Mouse (Mus musculus) forebrain, embryonic 10.5 days (tissue): ENCODE results near the gene Gulp1. TPM values are rescaled to one million over a fixed set of nuclear protein-coding genes. Genes with fewer than 3 reads are reported as not detected.

Experiments used
- DNase-seq: peaks from one replicate; pipeline ENCODE4 v3.0.0-alpha.2; 2017; ENCODE audit warnings: low spot score; ENCODE audit errors: extremely low spot score
- H3K27ac ChIP-seq: fragments of 300-500 bp; sonication (generic); 2 replicates; pipeline ENCODE4 v1.5.1; 2016; ENCODE audit warnings: mild to moderate bottlenecking
- H3K27me3 ChIP-seq: fragments of 300-500 bp; sonication (generic); 2 replicates; pipeline ENCODE4 v1.6.1; 2016; ENCODE audit warnings: mild to moderate bottlenecking; ENCODE audit not compliant: poor library complexity, severe bottlenecking
- H3K36me3 ChIP-seq: fragments of 300-500 bp; sonication (generic); replicated peaks from 2 replicates; pipeline ENCODE4 v1.6.1; 2016; ENCODE audit warnings: mild to moderate bottlenecking, moderate library complexity
- H3K4me1 ChIP-seq: fragments of 300-500 bp; sonication (generic); 2 replicates; pipeline ENCODE4 v1.6.1; 2016
- H3K4me3 ChIP-seq: fragments of 300-500 bp; sonication (generic); 2 replicates; pipeline ENCODE4 v1.5.1; 2016; ENCODE audit warnings: mild to moderate bottlenecking, moderate library complexity
- H3K9me3 ChIP-seq: fragments of 300-500 bp; sonication (generic); 2 replicates; pipeline ENCODE4 v1.6.1; 2016; ENCODE audit warnings: mild to moderate bottlenecking, moderate library complexity
- WGBS: fragments of 180-500 bp; shearing (Covaris S2); methylation state at CpG from one replicate; pipeline ENCODE4 v1.1.7; 2016; 5-methylcytosine and 5-hydroxymethylcytosine counted together
- polyA plus RNA-seq: library from polyadenylated mRNA; unstranded; fragments of >200 nt; fragmentation: Nextera tagmentation; extraction: Ambion mirVana; gene quantifications from 2 replicates; pipeline ENCODE4 v1.2.1, GENCODE M21; 2016

Gulp1 gene
- polyA plus RNA-seq, 1 experiment from 2014 or later = 22.7 TPM

- peaks cover 7% of the 10 kb centered on the region for H3K36me3 ChIP-seq
- WGBS = 78% methylated on average over 1 of the region's 1 CpGs
- H3K4me3 ChIP-seq = no peak overlapping the region
- no peak for DNase-seq
- no peaks in the 10 kb centered on the region for H3K4me1 ChIP-seq
- H3K27ac ChIP-seq = no peak overlapping the region
- H3K27me3 ChIP-seq = no peaks in the 10 kb centered on the region
- H3K9me3 ChIP-seq = no peaks in the 10 kb centered on the region
Measured at GRCm38 (mm10) chr1:44778251-44778650, 226.9 kb downstream of the Gulp1 start.

- 90% methylated on average over 4 of the region's 4 CpGs for WGBS
- Histone ChIP-seq H3K4me1 (no peaks in the 10 kb centered on the region), H3K9me3 (no peaks in the 10 kb centered on the region), H3K4me3 (no peak overlapping the region), H3K27me3 (no peaks in the 10 kb centered on the region), H3K27ac (no peak overlapping the region), H3K36me3 (no peaks in the 10 kb centered on the region)
- no peak for DNase-seq
Measured at GRCm38 (mm10) chr1:44803594-44804372, 252.5 kb downstream of the Gulp1 start.

GRCm38 (mm10) chr1:44806368-44806767 is 255.1 kb downstream of the Gulp1 start:
- H3K27ac ChIP-seq = no peak overlapping the region
- H3K4me3 ChIP-seq = no peak overlapping the region
- no peaks in the 10 kb centered on the region for H3K36me3 ChIP-seq
- no peaks in the 10 kb centered on the region for H3K9me3 ChIP-seq
- no peaks in the 10 kb centered on the region for H3K27me3 ChIP-seq
- H3K4me1 ChIP-seq = no peaks in the 10 kb centered on the region
- no peak for DNase-seq

- Histone ChIP-seq H3K9me3 (no peaks in the 10 kb centered on the region), H3K27me3 (no peaks in the 10 kb centered on the region), H3K4me3 (no peak overlapping the region), H3K4me1 (no peaks in the 10 kb centered on the region), H3K36me3 (no peaks in the 10 kb centered on the region), H3K27ac (no peak overlapping the region)
- DNase-seq = no peak
- WGBS = 83% methylated on average over 2 of the region's 2 CpGs
Measured at GRCm38 (mm10) chr1:44810336-44810735, 259.0 kb downstream of the Gulp1 start.

- Histone ChIP-seq H3K4me1 (no peaks in the 10 kb centered on the region), H3K36me3 (no peaks in the 10 kb centered on the region), H3K4me3 (no peak overlapping the region), H3K9me3 (no peaks in the 10 kb centered on the region), H3K27me3 (no peaks in the 10 kb centered on the region), H3K27ac (no peak overlapping the region)
- DNase-seq = no peak
- 92% methylated on average over 4 of the region's 4 CpGs for WGBS
Measured at GRCm38 (mm10) chr1:44833934-44834333, 282.6 kb downstream of the Gulp1 start.
